Mouse (Mus musculus) kidney, embryonic 16.5 days (tissue): ENCODE data around the gene Perm1. TPM values are rescaled to one million over a fixed set of nuclear protein-coding genes. Genes with fewer than 3 reads are reported as not detected.
A peak's percentile ranks its signal among the peaks of the same experiment; 100 is the strongest.

Experiments
- ATAC-seq: fragments of 200-750 bp; cut with Nextera tagmentation; 2 replicates; pipeline ENCODE4 v1.8.0; 2017; ENCODE audit warnings: moderate TSS enrichment; ENCODE audit not compliant: low FRiP score, low TSS enrichment
- H3K27ac ChIP-seq: fragments of 300-500 bp; sonication (generic); 2 replicates; pipeline ENCODE4 v1.5.1; 2014; ENCODE audit warnings: low read length
- H3K27me3 ChIP-seq: fragments of 300-500 bp; sonication (generic); 2 replicates; pipeline ENCODE4 v1.6.1; 2014; ENCODE audit warnings: low read length, control low read depth, mixed read lengths; ENCODE audit not compliant: insufficient read depth
- H3K36me3 ChIP-seq: fragments of 300-500 bp; sonication (generic); 2 replicates; pipeline ENCODE4 v1.6.1; 2014; ENCODE audit warnings: low read length, control low read depth, mixed read lengths; ENCODE audit not compliant: insufficient read depth
- H3K4me1 ChIP-seq: fragments of 300-500 bp; sonication (generic); 2 replicates; pipeline ENCODE4 v1.6.1; 2014; ENCODE audit warnings: low read length, control low read depth, mixed read lengths; ENCODE audit not compliant: insufficient read depth
- H3K4me2 ChIP-seq: fragments of 300-500 bp; sonication (generic); replicated peaks from 2 replicates; pipeline ENCODE4 v1.6.1; 2014; ENCODE audit warnings: low read depth, low read length
- H3K4me3 ChIP-seq: fragments of 300-500 bp; sonication (generic); 2 replicates; pipeline ENCODE4 v1.5.1; 2014; ENCODE audit warnings: mild to moderate bottlenecking, low read length
- H3K9ac ChIP-seq: fragments of 300-500 bp; sonication (generic); replicated peaks from 2 replicates; pipeline ENCODE4 v1.6.1; 2014; ENCODE audit warnings: low read length
- H3K9me3 ChIP-seq: fragments of 300-500 bp; sonication (generic); 2 replicates; pipeline ENCODE4 v1.6.1; 2016; ENCODE audit warnings: low read length, control low read depth
- WGBS: fragments of 180-500 bp; shearing (Covaris S2); extraction: QIAGEN DNeasy Blood & Tissue Kit; methylation state at CpG from one replicate; pipeline ENCODE4 v1.1.7; 2014; 5-methylcytosine and 5-hydroxymethylcytosine counted together
- polyA plus RNA-seq: library from polyadenylated mRNA; unstranded; fragments of >200 nt; fragmentation: Nextera tagmentation; extraction: Ambion mirVana; gene quantifications from 2 replicates; pipeline ENCODE4 v1.2.1, GENCODE M21; 2015

Perm1 gene
- polyA plus RNA-seq, 1 experiment from 2014 or later: 0.70 TPM

- peaks cover 28% of the 10 kb centered on the region for H3K36me3 ChIP-seq
- peak overlapping the region; percentile 32 for H3K4me3 ChIP-seq
- H3K4me1 ChIP-seq: peaks cover 62% of the 10 kb centered on the region
- peak overlapping the region; percentile 44 for H3K4me2 ChIP-seq
- H3K9me3 ChIP-seq: no peaks in the 10 kb centered on the region
- H3K9ac ChIP-seq: peak overlapping the region; percentile 57
- H3K27ac ChIP-seq: peak overlapping the region; percentile 36; the same call in 1 of the 2 replicates
- no peak for ATAC-seq
- H3K27me3 ChIP-seq: no peaks in the 10 kb centered on the region
- WGBS: 20% methylated on average over 31 of the region's 31 CpGs
Observed at GRCm38 (mm10) chr4:156185950-156186850, 29.5 kb upstream of the Perm1 start.

GRCm38 (mm10) chr4:156188162-156188810 lies 27.4 kb upstream of the Perm1 start:
- Histone ChIP-seq H3K4me1 (peaks cover 83% of the 10 kb centered on the region), H3K4me3 (no peak overlapping the region), H3K27ac (peak overlapping the region; percentile 84), H3K9me3 (no peaks in the 10 kb centered on the region), H3K9ac (no peak overlapping the region), H3K4me2 (no peak overlapping the region), H3K36me3 (peaks cover 25% of the 10 kb centered on the region), H3K27me3 (no peaks in the 10 kb centered on the region)
- no peak for ATAC-seq
- WGBS: 71% methylated on average over 5 of the region's 5 CpGs

GRCm38 (mm10) chr4:156188811-156189323 lies 26.8 kb upstream of the Perm1 start:
- WGBS: 19% methylated on average over 6 of the region's 6 CpGs

GRCm38 (mm10) chr4:156192421-156193199 lies 23.1 kb upstream of the Perm1 start:
- H3K36me3 ChIP-seq: peaks cover 16% of the 10 kb centered on the region
- H3K4me2 ChIP-seq: peak overlapping the region; percentile 33
- 0 out of 2 replicates have a peak overlapping the region, but pooled peaks have one; percentile 3 for H3K4me3 ChIP-seq
- peaks cover 88% of the 10 kb centered on the region for H3K4me1 ChIP-seq
- no peaks in the 10 kb centered on the region for H3K9me3 ChIP-seq
- peak overlapping the region; percentile 18; the same call in 1 of the 2 replicates for H3K9ac ChIP-seq
- ATAC-seq: peak; percentile 20; the same call in 1 of the 2 replicates
- no peaks in the 10 kb centered on the region for H3K27me3 ChIP-seq
- WGBS: 29% methylated on average over 8 of the region's 8 CpGs
- peak overlapping the region; percentile 91 for H3K27ac ChIP-seq

More at GRCm38 (mm10) chr4:156188811-156189323, 26.8 kb upstream of the Perm1 start:
- Histone ChIP-seq H3K9me3 (no peaks in the 10 kb centered on the region), H3K36me3 (peaks cover 25% of the 10 kb centered on the region), H3K27ac (peak overlapping the region; percentile 84), H3K9ac (0 out of 2 replicates have a peak overlapping the region, but pooled peaks have one; percentile 4), H3K4me3 (no peak overlapping the region), H3K27me3 (no peaks in the 10 kb centered on the region), H3K4me2 (peak overlapping the region; percentile 11), H3K4me1 (peaks cover 89% of the 10 kb centered on the region)
- ATAC-seq: peak; percentile 66

GRCm38 (mm10) chr4:156193200-156193590 lies 22.5 kb upstream of the Perm1 start:
- peaks cover 82% of the 10 kb centered on the region for H3K4me1 ChIP-seq
- H3K9me3 ChIP-seq: no peaks in the 10 kb centered on the region
- H3K36me3 ChIP-seq: peaks cover 16% of the 10 kb centered on the region
- H3K4me2 ChIP-seq: peak overlapping the region; percentile 95
- 20% methylated on average over 2 of the region's 2 CpGs for WGBS
- no peak overlapping the region for H3K9ac ChIP-seq
- no peak for ATAC-seq
- no peaks in the 10 kb centered on the region for H3K27me3 ChIP-seq
- H3K4me3 ChIP-seq: no peak overlapping the region
- peak overlapping the region; percentile 91 for H3K27ac ChIP-seq

GRCm38 (mm10) chr4:156193906-156194305 lies 21.8 kb upstream of the Perm1 start:
- Histone ChIP-seq H3K4me1 (peaks cover 78% of the 10 kb centered on the region), H3K9ac (no peak overlapping the region; the same call in 1 of the 2 replicates), H3K4me3 (peak overlapping the region; percentile 6; the same call in 1 of the 2 replicates), H3K27me3 (no peaks in the 10 kb centered on the region), H3K36me3 (peaks cover 16% of the 10 kb centered on the region), H3K4me2 (peak overlapping the region; percentile 95), H3K27ac (peak overlapping the region; percentile 91), H3K9me3 (no peaks in the 10 kb centered on the region)
- 67% methylated on average over 5 of the region's 5 CpGs for WGBS
- ATAC-seq: no peak

- peak overlapping the region; percentile 6; the same call in 1 of the 2 replicates for H3K4me3 ChIP-seq
- H3K27ac ChIP-seq: peak overlapping the region; percentile 14
- peaks cover 16% of the 10 kb centered on the region for H3K36me3 ChIP-seq
- peaks cover 74% of the 10 kb centered on the region for H3K4me1 ChIP-seq
- H3K9ac ChIP-seq: no peak overlapping the region
- peak overlapping the region; percentile 95 for H3K4me2 ChIP-seq
- no peaks in the 10 kb centered on the region for H3K9me3 ChIP-seq
- no peak for ATAC-seq
- no peaks in the 10 kb centered on the region for H3K27me3 ChIP-seq
- WGBS: 55% methylated on average over 6 of the region's 6 CpGs
Observed at GRCm38 (mm10) chr4:156194346-156194745, 21.3 kb upstream of the Perm1 start.

GRCm38 (mm10) chr4:156195927-156196870 lies 19.5 kb upstream of the Perm1 start:
- Histone ChIP-seq H3K36me3 (peaks cover 7% of the 10 kb centered on the region), H3K27ac (peak overlapping the region; percentile 83), H3K9me3 (no peaks in the 10 kb centered on the region), H3K9ac (peak overlapping the region; percentile 95), H3K4me3 (peak overlapping the region; percentile 91), H3K4me2 (peak overlapping the region; percentile 95), H3K4me1 (peaks cover 55% of the 10 kb centered on the region), H3K27me3 (no peaks in the 10 kb centered on the region)
- 5% methylated on average over 35 of the region's 35 CpGs for WGBS
- no peak for ATAC-seq
